Mouse (Mus musculus) liver, embryonic 14.5 days (tissue): ENCODE measurements at regions not wholly inside any gene's neighbourhood (a gene's known extent, or its start where the extent isn't known, plus 50 kb on each side); places are given as distances from the start of the nearest gene placed in this dataset.
"Not testable (repeated sequence)": the region's sequence is repeated elsewhere in the genome, so short reads cannot be mapped to it uniquely, and the experiment has no call there.

ENCODE experiments used
- CTCF ChIP-seq: IDR thresholded peaks from 2 replicates; pipeline ENCODE4 v1.5.1; 2016; ENCODE audit warnings: antibody characterized with exemption, low read depth, control low read depth
- EP300 ChIP-seq: IDR thresholded peaks from 2 replicates; pipeline ENCODE4 v1.6.1; 2016; ENCODE audit warnings: antibody characterized with exemption, low read depth

DNA sequence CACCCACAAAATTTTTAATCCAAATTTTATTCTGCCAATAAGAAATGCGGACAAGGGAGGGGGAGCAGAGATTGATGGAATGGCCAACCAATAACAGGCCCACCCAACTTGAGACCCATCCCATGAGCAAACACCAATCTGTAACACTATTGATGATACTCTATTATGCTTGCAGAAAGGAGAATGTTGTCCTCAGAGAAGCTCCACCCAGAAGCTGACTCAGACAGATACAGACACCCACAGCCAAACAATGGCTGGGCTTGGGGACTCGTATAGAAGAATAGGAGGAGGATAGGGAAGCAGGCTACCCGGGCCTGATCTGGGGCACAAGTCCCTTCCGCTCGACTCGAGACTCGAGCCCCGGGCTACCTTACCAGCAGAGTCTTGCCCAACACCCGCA is 251.7 kb upstream of the Ift57 start:
- TF ChIP-seq CTCF, EP300: not testable (repeated sequence)
